Mouse (Mus musculus): ENCODE measurements around the gene Sdk1. TPM values are rescaled to one million over a fixed set of nuclear protein-coding genes. Genes with fewer than 3 reads are reported as not detected.

The Sdk1 gene
- polyA plus RNA-seq, 1 experiment from 2014 or later, result 0.59 TPM

DNA sequence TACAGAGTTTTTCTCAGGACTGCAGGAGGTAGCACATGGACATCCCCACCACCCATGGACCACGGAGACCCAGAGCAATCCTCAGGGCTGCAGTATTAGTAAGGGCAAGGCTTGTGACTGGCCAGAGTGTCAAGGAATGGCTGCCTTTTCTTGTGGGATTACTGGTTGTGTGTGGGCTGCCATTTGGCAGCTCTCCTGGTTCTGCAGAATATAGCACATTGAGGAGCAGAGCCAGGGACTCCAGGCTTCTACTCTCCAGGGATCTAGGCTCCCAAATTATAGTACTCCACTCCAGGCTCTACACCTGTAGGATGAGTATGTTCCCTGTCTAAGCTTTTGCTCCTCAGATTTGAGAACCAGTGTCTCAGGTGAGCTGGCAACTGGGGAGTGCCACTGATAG lies 69.4 kb downstream of the Sdk1 start:
- Histone ChIP-seq H3K4me1 (replicated peaks; ENCODE audit: control insufficient read depth, insufficient read depth, low read length) (no peaks in the 10 kb centered on the region; the same call in 1 of the 2 replicates), H3K9me3 (ENCODE audit: control insufficient read depth, low read length) (no peaks in the 10 kb centered on the region), H3K4me2 (ENCODE audit: low read depth, low read length) (no peak overlapping the region), H3K36me3 (ENCODE audit: control insufficient read depth, insufficient read depth, low read length) (no peaks in the 10 kb centered on the region), H3K4me3 (ENCODE audit: low read length) (no peak overlapping the region), H3K27ac (ENCODE audit: low read length) (no peak overlapping the region), H3K27me3 (ENCODE audit: control insufficient read depth, insufficient read depth, low read depth, low read length) (no peaks in the 10 kb centered on the region; the same call in 1 of the 2 replicates), H3K9ac (ENCODE audit: low read length) (no peak overlapping the region)
- 71% methylated on average over 1 of the region's 1 CpGs for WGBS
- ATAC-seq (ENCODE audit: low read depth), result no peak

DNA sequence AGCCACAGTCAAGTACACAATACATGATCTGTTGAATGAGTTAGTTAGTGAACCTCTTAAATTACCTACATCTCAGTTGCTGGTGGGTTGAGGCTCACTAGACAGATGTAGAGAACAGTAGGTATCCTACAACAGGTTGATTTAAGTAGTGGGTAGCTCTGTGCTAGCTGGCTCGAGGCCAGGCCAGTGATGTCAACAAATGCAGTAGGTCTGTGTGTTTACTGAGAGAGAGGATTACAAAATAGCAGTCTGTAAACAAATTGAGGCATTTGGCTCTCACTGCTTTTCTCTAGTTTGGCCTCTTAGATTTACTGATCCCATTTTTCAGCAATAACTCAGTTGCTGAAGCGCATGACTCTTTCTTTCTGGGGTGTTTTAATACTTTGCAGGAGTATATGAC lies 70.5 kb downstream of the Sdk1 start:
- WGBS, result 44% methylated on average over 2 of the region's 2 CpGs
- Histone ChIP-seq H3K9me3 (ENCODE audit: control insufficient read depth, low read length) (no peaks in the 10 kb centered on the region), H3K27me3 (ENCODE audit: control insufficient read depth, insufficient read depth, low read depth, low read length) (no peaks in the 10 kb centered on the region; the same call in 1 of the 2 replicates), H3K4me2 (ENCODE audit: low read depth, low read length) (no peak overlapping the region), H3K4me3 (ENCODE audit: low read length) (no peak overlapping the region), H3K9ac (ENCODE audit: low read length) (no peak overlapping the region), H3K27ac (ENCODE audit: low read length) (no peak overlapping the region), H3K36me3 (ENCODE audit: control insufficient read depth, insufficient read depth, low read length) (no peaks in the 10 kb centered on the region), H3K4me1 (replicated peaks; ENCODE audit: control insufficient read depth, insufficient read depth, low read length) (no peaks in the 10 kb centered on the region; the same call in 1 of the 2 replicates)
- no peak for ATAC-seq (ENCODE audit: low read depth)

DNA sequence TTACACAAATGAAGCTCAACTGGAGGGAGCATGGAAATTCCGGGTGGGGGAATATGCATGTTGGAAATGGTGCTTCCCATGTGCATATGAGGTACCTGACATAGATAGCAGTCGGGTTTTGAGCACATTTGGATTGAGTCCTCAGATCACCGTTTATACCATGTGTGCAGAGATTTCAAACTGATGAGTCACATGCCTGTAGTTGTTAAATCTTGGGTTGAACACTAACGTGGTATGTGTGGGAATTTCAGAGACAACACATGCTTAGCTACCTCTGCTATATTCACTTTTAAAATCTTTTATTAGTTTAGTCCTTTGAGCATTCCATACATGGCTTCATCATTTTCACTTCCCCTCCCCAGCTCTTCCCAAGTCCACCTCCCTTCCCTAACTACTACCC lies 71.0 kb downstream of the Sdk1 start:
- Histone ChIP-seq H3K27me3 (ENCODE audit: control insufficient read depth, insufficient read depth, low read depth, low read length) (no peaks in the 10 kb centered on the region; the same call in 1 of the 2 replicates), H3K9ac (ENCODE audit: low read length) (no peak overlapping the region), H3K9me3 (ENCODE audit: control insufficient read depth, low read length) (no peaks in the 10 kb centered on the region), H3K4me1 (replicated peaks; ENCODE audit: control insufficient read depth, insufficient read depth, low read length) (peaks cover 4% of the 10 kb centered on the region), H3K4me3 (ENCODE audit: low read length) (no peak overlapping the region), H3K36me3 (ENCODE audit: control insufficient read depth, insufficient read depth, low read length) (no peaks in the 10 kb centered on the region), H3K27ac (ENCODE audit: low read length) (no peak overlapping the region), H3K4me2 (ENCODE audit: low read depth, low read length) (no peak overlapping the region)
- WGBS, result 81% methylated on average over 4 of the region's 4 CpGs
- no peak for ATAC-seq (ENCODE audit: low read depth)

DNA sequence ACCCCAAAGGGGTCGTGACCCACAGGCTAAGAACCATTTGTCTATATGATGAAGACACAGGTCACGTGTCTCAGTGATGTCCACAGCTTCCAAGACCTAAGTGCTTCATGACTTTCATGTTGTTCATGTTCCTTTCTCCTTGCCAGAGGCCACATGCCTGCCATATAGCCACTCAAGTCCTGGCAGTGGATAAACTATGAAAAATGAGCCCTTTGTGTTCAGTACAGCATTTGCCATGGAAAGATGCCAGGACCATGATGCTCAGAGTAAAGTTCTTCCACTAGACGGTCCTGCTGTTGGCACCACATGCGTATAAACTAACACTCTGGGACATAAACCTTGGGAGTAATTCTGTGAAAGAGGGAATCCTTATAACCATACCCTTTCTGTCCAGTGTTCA lies 75.8 kb downstream of the Sdk1 start:
- no peak overlapping the region for H3K9ac ChIP-seq (ENCODE audit: low read length)
- H3K4me2 ChIP-seq (ENCODE audit: low read depth, low read length), result no peak overlapping the region
- H3K4me3 ChIP-seq (ENCODE audit: low read length), result no peak overlapping the region
- no peaks in the 10 kb centered on the region for H3K9me3 ChIP-seq (ENCODE audit: control insufficient read depth, low read length)
- H3K4me1 ChIP-seq (replicated peaks; ENCODE audit: control insufficient read depth, insufficient read depth, low read length), result peaks cover 4% of the 10 kb centered on the region
- H3K27me3 ChIP-seq (ENCODE audit: control insufficient read depth, insufficient read depth, low read depth, low read length), result no peaks in the 10 kb centered on the region
- H3K27ac ChIP-seq (ENCODE audit: low read length), result no peak overlapping the region
- no peaks in the 10 kb centered on the region for H3K36me3 ChIP-seq (ENCODE audit: control insufficient read depth, insufficient read depth, low read length)
- peak; percentile 85 for ATAC-seq (ENCODE audit: low read depth)
- WGBS, result 42% methylated on average over 4 of the region's 4 CpGs

DNA sequence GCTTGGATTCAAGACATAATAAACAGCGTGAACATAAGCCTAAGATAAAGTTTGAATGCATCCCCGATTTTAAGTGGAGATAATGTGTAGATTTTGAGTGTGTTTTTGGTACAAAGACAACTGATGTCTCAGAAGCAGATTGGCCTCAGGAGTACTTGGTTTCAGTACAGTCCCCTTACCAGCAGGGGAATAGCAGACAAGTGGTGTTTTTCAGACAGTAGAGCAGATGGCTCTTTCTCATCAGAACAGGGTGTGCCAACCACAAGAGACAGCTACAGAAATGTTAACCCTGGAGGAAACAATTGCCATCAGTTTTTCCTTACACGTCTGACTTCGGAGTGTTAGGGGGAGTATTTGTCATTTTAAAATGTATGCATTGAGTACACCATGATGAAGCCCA lies 83.6 kb downstream of the Sdk1 start:
- Histone ChIP-seq H3K27ac (ENCODE audit: low read length) (no peak overlapping the region), H3K36me3 (ENCODE audit: control insufficient read depth, insufficient read depth, low read length) (no peaks in the 10 kb centered on the region), H3K4me2 (ENCODE audit: low read depth, low read length) (no peak overlapping the region), H3K9me3 (ENCODE audit: control insufficient read depth, low read length) (no peaks in the 10 kb centered on the region), H3K9ac (ENCODE audit: low read length) (no peak overlapping the region), H3K4me1 (replicated peaks; ENCODE audit: control insufficient read depth, insufficient read depth, low read length) (peaks cover 5% of the 10 kb centered on the region), H3K27me3 (ENCODE audit: control insufficient read depth, insufficient read depth, low read depth, low read length) (no peaks in the 10 kb centered on the region), H3K4me3 (ENCODE audit: low read length) (no peak overlapping the region)
- ATAC-seq (ENCODE audit: low read depth), result no peak
- 44% methylated on average over 4 of the region's 4 CpGs for WGBS

DNA sequence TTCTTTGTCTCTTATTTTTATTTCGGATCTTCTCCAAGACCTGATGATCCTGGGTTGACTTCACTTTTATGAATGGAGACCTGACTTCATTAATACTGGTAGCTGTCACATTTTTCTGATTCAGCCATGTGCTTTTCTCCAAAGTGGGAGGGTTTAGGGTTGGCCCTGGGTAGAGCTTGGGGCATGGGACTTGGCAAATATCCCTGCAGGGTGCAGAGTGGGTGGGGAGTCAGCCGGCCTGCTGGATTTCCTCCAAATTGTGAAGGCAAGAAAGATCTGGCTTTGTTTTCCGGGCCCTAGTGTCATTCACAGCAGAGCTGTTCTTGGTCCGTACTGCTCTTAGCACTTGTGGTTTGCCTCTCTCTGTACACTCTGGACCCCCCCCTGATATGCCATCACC lies 103.1 kb downstream of the Sdk1 start:
- H3K4me1 ChIP-seq (replicated peaks; ENCODE audit: control insufficient read depth, insufficient read depth, low read length), result no peaks in the 10 kb centered on the region; the same call in 1 of the 2 replicates
- H3K27me3 ChIP-seq (ENCODE audit: control insufficient read depth, insufficient read depth, low read depth, low read length), result no peaks in the 10 kb centered on the region
- ATAC-seq (ENCODE audit: low read depth), result 0 out of 2 replicates have a peak, but pooled peaks have one; percentile 26
- no peak overlapping the region for H3K27ac ChIP-seq (ENCODE audit: low read length)
- H3K4me2 ChIP-seq (ENCODE audit: low read depth, low read length), result no peak overlapping the region
- no peaks in the 10 kb centered on the region for H3K36me3 ChIP-seq (ENCODE audit: control insufficient read depth, insufficient read depth, low read length)
- no peak overlapping the region for H3K9ac ChIP-seq (ENCODE audit: low read length)
- no peak overlapping the region for H3K4me3 ChIP-seq (ENCODE audit: low read length)
- H3K9me3 ChIP-seq (ENCODE audit: control insufficient read depth, low read length), result peaks cover 4% of the 10 kb centered on the region; the same call in 1 of the 2 replicates
- WGBS, result 48% methylated on average over 4 of the region's 4 CpGs

DNA sequence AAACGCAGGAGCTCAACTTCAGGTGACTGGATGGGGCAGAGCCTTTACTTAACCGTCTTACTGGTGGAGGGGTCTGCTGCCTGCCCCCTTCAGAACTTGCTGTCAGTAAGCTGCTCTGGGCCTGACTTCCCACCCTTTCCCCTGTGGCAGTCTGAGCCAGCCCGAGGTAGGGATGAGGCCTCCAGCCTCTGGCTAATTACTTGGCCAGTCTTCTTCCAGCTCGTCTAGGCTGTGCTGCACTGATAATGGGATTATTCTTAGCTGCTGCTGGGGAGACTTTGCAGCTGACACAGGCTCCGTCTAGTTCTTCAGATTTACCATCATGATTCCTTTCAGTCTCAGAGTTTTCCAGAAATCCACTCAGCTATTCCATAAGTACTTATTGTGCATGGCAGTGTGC lies 104.2 kb downstream of the Sdk1 start:
- WGBS, result 52% methylated on average over 5 of the region's 5 CpGs
- H3K4me1 ChIP-seq (replicated peaks; ENCODE audit: control insufficient read depth, insufficient read depth, low read length), result no peaks in the 10 kb centered on the region; the same call in 1 of the 2 replicates
- H3K9me3 ChIP-seq (ENCODE audit: control insufficient read depth, low read length), result peaks cover 4% of the 10 kb centered on the region; the same call in 1 of the 2 replicates
- ATAC-seq (ENCODE audit: low read depth), result 0 out of 2 replicates have a peak, but pooled peaks have one; percentile 62
- H3K4me3 ChIP-seq (ENCODE audit: low read length), result no peak overlapping the region
- H3K4me2 ChIP-seq (ENCODE audit: low read depth, low read length), result no peak overlapping the region
- no peak overlapping the region for H3K9ac ChIP-seq (ENCODE audit: low read length)
- no peak overlapping the region for H3K27ac ChIP-seq (ENCODE audit: low read length)
- no peaks in the 10 kb centered on the region for H3K27me3 ChIP-seq (ENCODE audit: control insufficient read depth, insufficient read depth, low read depth, low read length)
- H3K36me3 ChIP-seq (ENCODE audit: control insufficient read depth, insufficient read depth, low read length), result no peaks in the 10 kb centered on the region

DNA sequence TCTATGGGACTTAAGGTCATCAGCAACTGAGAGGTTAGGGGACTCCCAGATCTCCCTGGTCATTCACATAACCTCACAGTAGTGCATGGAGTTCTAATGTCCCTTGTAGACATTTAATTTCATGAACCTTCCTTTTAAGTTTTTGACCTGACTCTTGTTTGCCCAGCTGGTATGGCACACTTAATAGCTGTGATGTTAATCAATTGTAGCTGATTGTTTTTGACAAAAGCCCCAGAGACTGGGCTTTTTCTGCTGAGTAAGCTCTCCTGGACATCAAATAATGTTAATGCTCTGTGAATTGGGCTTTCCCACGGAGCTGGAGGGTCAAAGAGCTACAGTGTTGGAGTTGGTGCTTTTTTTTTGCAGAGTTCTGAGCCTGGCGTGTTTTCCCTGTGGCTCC lies 121.4 kb downstream of the Sdk1 start:
- ATAC-seq (ENCODE audit: low read depth), result no peak
- 34% methylated on average over 2 of the region's 2 CpGs for WGBS

DNA sequence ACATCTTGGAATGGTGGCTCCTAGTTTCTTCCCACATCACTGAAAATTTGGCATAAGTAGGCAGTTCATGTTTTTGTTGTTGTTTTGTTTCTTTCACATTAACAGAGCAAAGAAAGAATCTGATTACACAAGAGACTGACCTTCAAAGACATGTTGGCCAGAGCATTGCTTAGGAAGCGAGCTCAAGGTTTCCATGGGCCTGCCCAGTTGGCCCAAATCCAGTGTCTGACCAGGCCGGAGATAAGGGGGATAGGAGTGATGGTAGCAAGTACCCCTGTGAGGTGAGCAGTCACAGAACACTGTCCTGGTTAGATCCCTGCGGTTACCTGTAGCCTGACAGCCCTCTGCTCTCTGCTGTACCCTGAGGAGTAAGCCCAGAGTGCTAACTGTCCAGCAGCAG lies 122.7 kb downstream of the Sdk1 start:
- Histone ChIP-seq H3K4me2 (ENCODE audit: low read depth, low read length) (no peak overlapping the region), H3K27me3 (ENCODE audit: control insufficient read depth, insufficient read depth, low read depth, low read length) (no peaks in the 10 kb centered on the region), H3K9ac (ENCODE audit: low read length) (no peak overlapping the region), H3K27ac (ENCODE audit: low read length) (no peak overlapping the region), H3K9me3 (ENCODE audit: control insufficient read depth, low read length) (no peaks in the 10 kb centered on the region), H3K36me3 (ENCODE audit: control insufficient read depth, insufficient read depth, low read length) (no peaks in the 10 kb centered on the region), H3K4me3 (ENCODE audit: low read length) (no peak overlapping the region), H3K4me1 (replicated peaks; ENCODE audit: control insufficient read depth, insufficient read depth, low read length) (peaks cover 6% of the 10 kb centered on the region; the same call in 1 of the 2 replicates)
- ATAC-seq (ENCODE audit: low read depth), result no peak
- 63% methylated on average over 3 of the region's 3 CpGs for WGBS

More for the DNA sequence above, 121.4 kb downstream of the Sdk1 start:
- H3K27me3 ChIP-seq (ENCODE audit: control insufficient read depth, insufficient read depth, low read depth, low read length), result no peaks in the 10 kb centered on the region
- H3K4me3 ChIP-seq (ENCODE audit: low read length), result no peak overlapping the region
- H3K9ac ChIP-seq (ENCODE audit: low read length), result no peak overlapping the region
- H3K9me3 ChIP-seq (ENCODE audit: control insufficient read depth, low read length), result no peaks in the 10 kb centered on the region
- no peaks in the 10 kb centered on the region for H3K36me3 ChIP-seq (ENCODE audit: control insufficient read depth, insufficient read depth, low read length)
- H3K27ac ChIP-seq (ENCODE audit: low read length), result no peak overlapping the region
- H3K4me2 ChIP-seq (ENCODE audit: low read depth, low read length), result no peak overlapping the region
- H3K4me1 ChIP-seq (replicated peaks; ENCODE audit: control insufficient read depth, insufficient read depth, low read length), result no peaks in the 10 kb centered on the region

DNA sequence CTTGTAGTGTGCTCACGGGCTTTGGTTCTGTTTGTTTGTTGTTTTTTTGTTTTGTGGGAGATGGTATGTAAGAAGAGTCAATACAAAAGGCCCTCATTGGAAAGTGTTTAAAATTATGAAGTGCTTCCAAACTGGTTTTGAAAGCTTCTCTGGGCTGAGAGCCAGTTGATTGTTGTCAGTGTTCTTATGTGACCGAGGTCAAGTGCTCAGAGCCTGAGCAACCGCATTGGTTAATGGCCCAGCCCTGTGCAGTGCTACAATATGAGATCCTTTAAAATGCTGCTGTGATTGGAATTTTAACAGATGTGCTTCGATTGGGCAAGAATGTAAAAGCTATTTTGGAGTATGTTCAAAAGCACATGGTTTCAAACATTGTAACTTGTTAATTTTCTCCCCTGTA lies 127.3 kb downstream of the Sdk1 start:
- no peak overlapping the region for H3K9ac ChIP-seq (ENCODE audit: low read length)
- H3K27ac ChIP-seq (ENCODE audit: low read length), result no peak overlapping the region
- H3K36me3 ChIP-seq (ENCODE audit: control insufficient read depth, insufficient read depth, low read length), result no peaks in the 10 kb centered on the region
- no peaks in the 10 kb centered on the region for H3K27me3 ChIP-seq (ENCODE audit: control insufficient read depth, insufficient read depth, low read depth, low read length)
- H3K9me3 ChIP-seq (ENCODE audit: control insufficient read depth, low read length), result no peaks in the 10 kb centered on the region
- 17% methylated on average over 4 of the region's 4 CpGs for WGBS
- H3K4me1 ChIP-seq (replicated peaks; ENCODE audit: control insufficient read depth, insufficient read depth, low read length), result peaks cover 14% of the 10 kb centered on the region
- no peak overlapping the region for H3K4me2 ChIP-seq (ENCODE audit: low read depth, low read length)
- H3K4me3 ChIP-seq (ENCODE audit: low read length), result no peak overlapping the region
- peak; percentile 85 for ATAC-seq (ENCODE audit: low read depth)

Data from lung, embryonic 16.5 days (tissue).